Mouse (Mus musculus): ENCODE measurements around the gene Rln1.

DNA sequence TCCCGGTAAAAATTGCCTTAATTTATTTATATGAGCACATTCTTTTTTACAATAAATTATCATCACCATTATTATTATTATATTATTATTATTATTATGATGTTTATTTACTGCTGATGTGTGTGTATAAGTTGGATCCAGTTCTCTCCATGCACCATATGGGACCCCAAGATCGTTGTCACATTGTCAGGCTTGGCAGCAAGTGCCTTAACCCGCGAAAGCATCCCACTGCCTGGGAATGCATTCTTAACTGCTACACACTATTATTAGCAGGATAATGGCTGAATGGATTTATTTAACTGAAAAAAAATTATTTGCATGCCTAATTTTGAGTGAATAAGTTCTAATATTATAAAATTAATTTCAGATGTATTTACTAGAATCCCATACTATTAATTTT, 8.1 kb downstream of the Rln1 start:
- TF ChIP-seq POLR2A (IDR thresholded peaks at IDR 0.05; ENCODE audit: low read depth, low read length) (no peak), CTCF (conservative IDR thresholded peaks at IDR 0.05; ENCODE audit: insufficient read depth, insufficient read length, low read depth, low read length) (no peak)
